Mouse (Mus musculus) G1E (cell line): ENCODE data around the gene Zxdc.

ENCODE experiments used
- CTCF ChIP-seq: IDR thresholded peaks from 2 replicates; pipeline ENCODE4 v1.5.1; 2012; ENCODE audit warnings: low read depth, low read length, inconsistent platforms, mixed read lengths
- GATA1 ChIP-seq: IDR thresholded peaks from 2 replicates; pipeline ENCODE4 v1.6.1; 2012; ENCODE audit warnings: borderline replicate concordance, low read length, inconsistent platforms, mixed read lengths
- GATA2 ChIP-seq: IDR thresholded peaks from 2 replicates; pipeline ENCODE4 v1.6.1; 2012; ENCODE audit warnings: low read depth, low read length, inconsistent platforms, borderline replicate concordance
- POLR2AphosphoS5 ChIP-seq: IDR thresholded peaks from 2 replicates; pipeline ENCODE4 v1.6.1; 2012; ENCODE audit warnings: low read depth, low read length, inconsistent platforms; ENCODE audit not compliant: insufficient replicate concordance
- TAL1 ChIP-seq: conservative IDR thresholded peaks from 2 replicates; pipeline ENCODE4 v1.6.1; 2012; ENCODE audit warnings: low read depth, low read length, inconsistent platforms, mixed read lengths

DNA sequence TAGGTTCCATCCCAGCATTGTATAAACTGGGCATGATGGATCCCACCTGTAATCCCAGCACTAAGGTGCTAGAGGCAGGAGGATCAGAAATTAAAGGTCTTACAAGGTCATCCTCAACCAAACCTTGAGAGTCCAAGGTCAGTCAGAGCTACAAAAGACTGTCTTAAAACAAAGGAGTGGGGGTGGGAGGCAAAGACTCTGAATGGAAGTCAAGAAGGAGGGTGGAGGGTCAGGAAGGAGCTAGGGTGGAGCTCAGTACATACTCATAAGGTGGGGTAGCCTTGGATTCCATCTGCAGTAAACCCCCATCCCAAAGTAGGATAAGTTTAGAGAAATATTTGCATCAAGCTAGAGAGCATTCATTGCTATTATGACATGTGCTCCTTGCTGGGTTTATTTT lies 83.3 kb downstream of the Zxdc start:
- TF ChIP-seq CTCF, result no peak
- no peak for TF ChIP-seq TAL1
- TF ChIP-seq POLR2AphosphoS5, result no peak
- no peak for TF ChIP-seq GATA1
- no peak for TF ChIP-seq GATA2
